Mouse (Mus musculus): Measurements from ENCODE around the gene Nr4a3.

GRCm38 (mm10) chr4:48066676-48067075 lies 21.7 kb downstream of the Nr4a3 start:
- TF ChIP-seq GATA1 (IDR thresholded peaks at IDR 0.05; ENCODE audit: low read length) = no peak
- TF ChIP-seq TAL1 (IDR thresholded peaks at IDR 0.05; ENCODE audit: low read length) = no peak

All from erythroblast, embryonic 14.5 days (primary cell).